Mouse (Mus musculus) midbrain, postnatal 0 days (tissue): ENCODE results near the gene Cyb561. TPM values are rescaled to one million over a fixed set of nuclear protein-coding genes. Genes with fewer than 3 reads are reported as not detected.
A peak's percentile ranks its signal among the peaks of the same experiment; 100 is the strongest.

Experiments
- ATAC-seq: fragments of 200-750 bp; cut with Nextera tagmentation; 2 replicates; pipeline ENCODE4 v1.8.0; 2017; ENCODE audit warnings: moderate number of reproducible peaks, mild to moderate bottlenecking, moderate TSS enrichment, moderate library complexity; ENCODE audit not compliant: low FRiP score
- DNase-seq: peaks from one replicate; pipeline ENCODE4 v3.0.0-alpha.2; 2015; ENCODE audit warnings: low spot score
- H3K27ac ChIP-seq: fragments of 300-500 bp; sonication (generic); 2 replicates; pipeline ENCODE4 v1.5.1; 2014; ENCODE audit warnings: low read depth, mild to moderate bottlenecking, low read length, mixed read lengths
- H3K27me3 ChIP-seq: fragments of 300-500 bp; sonication (generic); 2 replicates; pipeline ENCODE4 v1.6.1; 2014; ENCODE audit warnings: low read length, control low read depth, mixed read lengths; ENCODE audit not compliant: insufficient read depth
- H3K36me3 ChIP-seq: fragments of 300-500 bp; sonication (generic); 2 replicates; pipeline ENCODE4 v1.6.1; 2014; ENCODE audit warnings: low read length, control low read depth, mixed read lengths; ENCODE audit not compliant: insufficient read depth
- H3K4me1 ChIP-seq: fragments of 300-500 bp; sonication (generic); 2 replicates; pipeline ENCODE4 v1.6.1; 2014; ENCODE audit warnings: mild to moderate bottlenecking, control low read depth, antibody characterized with exemption, low read length, mixed read lengths; ENCODE audit not compliant: insufficient read depth
- H3K4me2 ChIP-seq: fragments of 300-500 bp; sonication (generic); 2 replicates; pipeline ENCODE4 v1.6.1; 2014; ENCODE audit warnings: low read depth, mild to moderate bottlenecking, low read length, mixed read lengths; ENCODE audit not compliant: poor library complexity, severe bottlenecking
- H3K4me3 ChIP-seq: fragments of 300-500 bp; sonication (generic); 2 replicates; pipeline ENCODE4 v1.5.1; 2014; ENCODE audit warnings: low read depth, mild to moderate bottlenecking, low read length, moderate library complexity
- H3K9ac ChIP-seq: fragments of 300-500 bp; sonication (generic); replicated peaks from 2 replicates; pipeline ENCODE4 v1.6.1; 2014; ENCODE audit warnings: mild to moderate bottlenecking, low read length, moderate library complexity, mixed read lengths; ENCODE audit not compliant: poor library complexity, severe bottlenecking
- H3K9me3 ChIP-seq: fragments of 300-500 bp; sonication (generic); 2 replicates; pipeline ENCODE4 v1.6.1; 2016; ENCODE audit warnings: low read length, control low read depth
- CTCF ChIP-seq: IDR thresholded peaks from 2 replicates; pipeline ENCODE4 v1.5.1; 2016; ENCODE audit warnings: antibody characterized with exemption, mild to moderate bottlenecking
- WGBS: fragments of 180-500 bp; shearing (Covaris S2); extraction: QIAGEN DNeasy Blood & Tissue Kit; methylation state at CpG from one replicate; pipeline ENCODE4 v1.1.7; 2014; 5-methylcytosine and 5-hydroxymethylcytosine counted together
- polyA plus RNA-seq: library from polyadenylated mRNA; unstranded; fragments of >200 nt; fragmentation: Nextera tagmentation; extraction: Ambion mirVana; gene quantifications from 2 replicates; pipeline ENCODE4 v1.2.1, GENCODE M21; 2015
- total RNA-seq: library from RNA; depleted of rRNA; stranded (reverse); fragments of >200 nt; gene quantifications from 2 replicates; pipeline ENCODE4 v1.2.3, GENCODE M21; 2014

The Cyb561 gene
- total and polyA plus RNA-seq, 2 experiments from 2014 or later = 64.2 to 76.7 TPM

- WGBS = 6% methylated on average over 41 of the region's 47 CpGs
- Histone ChIP-seq H3K4me2 (peak overlapping the region; percentile 83), H3K36me3 (no peaks in the 10 kb centered on the region; the same call in 1 of the 2 replicates), H3K27ac (peak overlapping the region; percentile 70), H3K9ac (peak overlapping the region; percentile 67), H3K4me3 (peak overlapping the region; percentile 70), H3K9me3 (no peaks in the 10 kb centered on the region), H3K27me3 (no peaks in the 10 kb centered on the region; the same call in 1 of the 2 replicates), H3K4me1 (peaks cover 10% of the 10 kb centered on the region)
- ATAC-seq (peak; percentile 42), DNase-seq (peak; percentile 52)
- TF ChIP-seq CTCF = no peak
Observed at GRCm38 (mm10) chr11:105943133-105944102, 9.7 kb downstream of the Cyb561 start.

- H3K4me3 ChIP-seq = no peak overlapping the region
- no peak overlapping the region for H3K9ac ChIP-seq
- H3K9me3 ChIP-seq = no peaks in the 10 kb centered on the region
- no peaks in the 10 kb centered on the region for H3K36me3 ChIP-seq
- H3K27me3 ChIP-seq = no peaks in the 10 kb centered on the region; the same call in 1 of the 2 replicates
- DNase-seq (no peak), ATAC-seq (no peak)
- WGBS = 63% methylated on average over 8 of the region's 8 CpGs
- no peak overlapping the region for H3K27ac ChIP-seq
- no peak overlapping the region for H3K4me2 ChIP-seq
- peaks cover 10% of the 10 kb centered on the region for H3K4me1 ChIP-seq
- no peak for TF ChIP-seq CTCF
Observed at GRCm38 (mm10) chr11:105941973-105942372, 11.2 kb downstream of the Cyb561 start.

GRCm38 (mm10) chr11:105938771-105939170 lies 14.4 kb downstream of the Cyb561 start:
- H3K9me3 ChIP-seq = no peaks in the 10 kb centered on the region
- 43% methylated on average over 9 of the region's 9 CpGs for WGBS
- H3K27me3 ChIP-seq = no peaks in the 10 kb centered on the region; the same call in 1 of the 2 replicates
- no peak overlapping the region for H3K9ac ChIP-seq
- no peak overlapping the region for H3K4me2 ChIP-seq
- peaks cover 12% of the 10 kb centered on the region; the same call in 1 of the 2 replicates for H3K36me3 ChIP-seq
- ATAC-seq (no peak), DNase-seq (no peak)
- H3K4me3 ChIP-seq = no peak overlapping the region
- H3K4me1 ChIP-seq = no peaks in the 10 kb centered on the region
- no peak for TF ChIP-seq CTCF
- no peak overlapping the region for H3K27ac ChIP-seq

GRCm38 (mm10) chr11:105936974-105937373 lies 16.2 kb downstream of the Cyb561 start:
- Histone ChIP-seq H3K4me2 (no peak overlapping the region), H3K27me3 (no peaks in the 10 kb centered on the region; the same call in 1 of the 2 replicates), H3K9me3 (no peaks in the 10 kb centered on the region), H3K27ac (no peak overlapping the region), H3K9ac (no peak overlapping the region), H3K4me3 (no peak overlapping the region), H3K36me3 (peaks cover 17% of the 10 kb centered on the region; the same call in 1 of the 2 replicates), H3K4me1 (no peaks in the 10 kb centered on the region)
- ATAC-seq (no peak), DNase-seq (no peak)
- TF ChIP-seq CTCF = no peak
- WGBS = 88% methylated on average over 3 of the region's 3 CpGs

DNA sequence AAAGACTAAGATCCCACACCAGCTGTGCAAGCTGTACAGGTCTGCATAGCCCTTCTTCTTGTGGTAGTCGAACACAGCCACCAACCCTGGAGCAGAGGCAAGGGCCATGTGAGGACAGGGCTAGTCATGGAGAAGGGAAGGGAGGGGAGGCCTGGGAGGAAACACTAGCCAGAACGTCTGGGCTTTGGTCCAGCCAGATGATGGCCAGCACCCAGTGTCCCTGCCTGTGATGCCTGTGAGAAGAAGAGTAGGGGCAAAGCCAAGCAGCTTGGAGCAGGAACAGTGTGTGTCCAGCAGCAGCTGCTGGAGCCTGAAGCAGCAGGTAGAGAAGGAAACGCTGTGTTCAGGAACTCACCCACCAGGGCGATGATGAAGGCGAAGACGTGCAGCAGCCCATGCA lies 16.9 kb downstream of the Cyb561 start:
- H3K9me3 ChIP-seq = no peaks in the 10 kb centered on the region
- no peak overlapping the region for H3K4me2 ChIP-seq
- no peak overlapping the region for H3K4me3 ChIP-seq
- H3K4me1 ChIP-seq = no peaks in the 10 kb centered on the region
- peak; percentile 59 for DNase-seq
- peaks cover 17% of the 10 kb centered on the region; the same call in 1 of the 2 replicates for H3K36me3 ChIP-seq
- WGBS = 89% methylated on average over 6 of the region's 6 CpGs
- ATAC-seq = no peak
- H3K27me3 ChIP-seq = no peaks in the 10 kb centered on the region; the same call in 1 of the 2 replicates
- no peak overlapping the region for H3K27ac ChIP-seq
- TF ChIP-seq CTCF = no peak
- H3K9ac ChIP-seq = no peak overlapping the region

DNA sequence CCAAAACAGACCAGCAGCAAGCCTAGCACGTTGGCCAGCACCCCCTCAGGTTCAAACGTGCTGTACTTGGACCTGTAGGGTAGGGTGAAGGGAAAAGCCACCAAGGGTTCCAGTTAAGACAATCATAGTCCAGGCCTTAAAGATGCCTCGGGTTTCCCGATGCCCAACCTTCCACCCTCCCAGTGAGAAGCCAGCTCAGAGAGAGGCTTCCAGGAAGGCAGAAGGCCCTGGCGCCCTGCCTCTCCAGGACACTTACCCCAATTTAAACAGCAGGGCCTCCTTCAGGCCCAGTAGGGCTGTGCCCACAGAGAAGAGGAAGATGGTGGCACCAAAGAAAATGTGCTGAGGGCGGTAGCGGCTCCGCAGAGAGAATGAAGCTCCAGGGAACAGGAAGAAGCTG lies 17.6 kb downstream of the Cyb561 start:
- no peaks in the 10 kb centered on the region for H3K9me3 ChIP-seq
- H3K4me2 ChIP-seq = no peak overlapping the region
- no peaks in the 10 kb centered on the region; the same call in 1 of the 2 replicates for H3K27me3 ChIP-seq
- H3K27ac ChIP-seq = no peak overlapping the region
- TF ChIP-seq CTCF = no peak
- 91% methylated on average over 8 of the region's 8 CpGs for WGBS
- H3K4me1 ChIP-seq = no peaks in the 10 kb centered on the region
- no peak for DNase-seq
- no peak overlapping the region for H3K4me3 ChIP-seq
- no peak overlapping the region for H3K9ac ChIP-seq
- peaks cover 17% of the 10 kb centered on the region; the same call in 1 of the 2 replicates for H3K36me3 ChIP-seq
- no peak for ATAC-seq
